Mouse (Mus musculus) fat pad, adult 2 months (tissue): ENCODE measurements around the gene Wnt10b.

ENCODE experiments used
- DNase-seq: peaks from one replicate; pipeline ENCODE4 v3.0.0-alpha.2; 2011; ENCODE audit warnings: low read depth, low spot score; ENCODE audit errors: extremely low read depth

Gene Wnt10b

GRCm38 (mm10) chr15:98733370-98733769 is 44.6 kb downstream of the Wnt10b start:
- no peak for DNase-seq

DNA sequence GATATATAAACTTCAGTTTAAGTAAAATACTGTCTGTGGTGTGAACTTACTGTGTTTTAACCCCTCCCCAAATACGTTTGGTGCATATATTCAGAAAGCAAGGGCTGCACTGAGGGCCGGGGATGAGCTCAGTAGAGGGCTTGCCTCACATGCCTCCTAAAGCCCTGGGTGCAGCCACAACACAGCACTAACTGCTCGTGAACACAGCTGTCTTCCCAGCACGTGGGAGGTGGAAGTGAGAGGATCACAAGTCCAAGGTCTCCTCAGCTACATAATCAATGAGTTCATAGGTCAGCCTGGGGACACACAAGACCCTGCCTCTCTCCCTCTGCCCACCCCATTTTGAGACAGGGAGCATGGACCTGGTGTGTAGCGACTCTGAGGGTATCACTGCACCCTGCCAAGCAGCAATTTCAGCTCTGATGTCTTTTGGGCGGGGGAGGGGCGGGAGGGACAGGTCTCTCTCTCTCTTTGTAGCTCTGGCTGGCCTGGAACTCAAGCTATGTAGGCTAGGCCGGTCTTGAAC is 45.9 kb downstream of the Wnt10b start:
- DNase-seq = no peak

- no peak for DNase-seq
Observed at GRCm38 (mm10) chr15:98730790-98731189, 47.2 kb downstream of the Wnt10b start.

- no peak for DNase-seq
Observed at GRCm38 (mm10) chr15:98729791-98730545, 48.0 kb downstream of the Wnt10b start.

GRCm38 (mm10) chr15:98728366-98728765 is 49.6 kb downstream of the Wnt10b start:
- no peak for DNase-seq

- DNase-seq = no peak
Observed at GRCm38 (mm10) chr15:98727443-98728321, 50.3 kb downstream of the Wnt10b start, which contains the start of gene Fkbp11. Fkbp11 (minus strand) TSS chr15:98728198.

GRCm38 (mm10) chr15:98726746-98727145 is 51.2 kb downstream of the Wnt10b start:
- DNase-seq = no peak

DNA sequence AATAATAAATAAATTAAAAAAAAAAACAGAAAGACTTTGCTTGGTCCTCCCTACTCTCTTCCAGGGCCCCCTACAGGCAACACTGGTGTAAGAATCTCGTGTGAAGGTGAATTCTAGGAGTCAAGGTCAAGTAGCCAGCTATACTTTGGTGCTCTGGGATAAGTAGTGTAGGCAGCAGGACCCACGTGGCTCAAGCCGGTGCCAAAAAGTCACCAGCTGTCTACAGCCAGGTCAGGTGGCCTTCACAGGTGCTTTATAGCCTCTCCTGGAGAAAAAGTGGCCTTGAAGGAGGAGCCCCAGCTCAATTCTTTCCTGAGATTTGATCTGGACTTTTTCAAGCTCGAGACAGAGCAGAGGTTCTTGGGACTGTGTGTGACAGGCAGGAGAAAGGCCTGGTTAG is 51.9 kb downstream of the Wnt10b start:
- no peak for DNase-seq

- DNase-seq = no peak
Observed at GRCm38 (mm10) chr15:98724441-98724840, 53.5 kb downstream of the Wnt10b start.

- no peak for DNase-seq
Observed at GRCm38 (mm10) chr15:98722854-98723253, 55.1 kb downstream of the Wnt10b start.

DNA sequence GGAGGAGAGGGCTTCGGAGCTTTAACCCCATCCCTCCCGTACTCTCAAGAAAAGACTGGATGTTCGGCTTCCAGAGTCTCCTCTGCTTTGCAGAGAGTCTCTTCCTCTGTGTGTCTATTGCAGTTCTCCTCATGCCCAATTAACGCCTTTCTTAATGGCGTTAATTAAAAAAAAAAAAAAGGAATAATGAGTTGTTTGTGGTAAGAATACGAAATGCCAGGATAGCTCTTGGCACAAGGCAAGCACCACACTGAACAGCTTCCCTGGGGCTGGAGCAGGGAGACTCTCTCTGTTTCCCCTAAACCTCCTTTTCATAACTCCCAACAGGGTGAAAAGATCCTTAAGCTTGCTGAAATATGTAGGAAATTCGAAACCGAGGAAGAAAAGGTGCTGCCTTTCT is 55.8 kb downstream of the Wnt10b start:
- DNase-seq = no peak
